ENCODE assay signal across 8 mouse cellular contexts in the genomic region with DNA sequence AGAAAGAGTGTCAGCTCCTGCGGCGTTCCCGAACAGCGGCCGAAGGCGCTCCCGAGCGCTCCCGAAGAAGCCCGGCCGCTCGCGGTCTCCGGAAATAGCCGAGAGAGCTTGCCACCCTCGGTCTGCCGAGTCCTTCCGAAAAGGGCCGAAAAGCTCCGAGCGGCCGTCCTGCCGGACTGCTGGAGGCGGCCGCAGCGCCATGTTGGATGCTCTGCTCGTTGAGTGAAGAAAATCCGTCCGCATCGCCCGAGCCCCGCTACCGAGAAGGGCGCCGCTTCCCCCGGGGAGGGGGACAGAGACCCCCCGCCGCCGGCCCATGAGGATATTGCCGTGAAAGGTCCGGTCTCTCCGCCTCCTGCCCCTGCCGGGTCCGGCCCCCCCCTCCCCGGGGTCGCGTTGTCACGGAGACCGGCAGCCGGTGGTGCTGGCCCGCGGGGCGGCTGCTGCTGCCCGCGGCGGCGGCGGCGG. TPM values are rescaled to one million over a fixed set of nuclear protein-coding genes. Genes with fewer than 3 reads are reported as not detected.
DNase-seq lines count a peak whose midpoint lies in the region; ATAC-seq lines count a peak whose summit lies in the region.

No protein-coding gene starts in this region.

- H3K27me3 ChIP-seq in forebrain, embryonic 10.5 days (ENCODE audit: poor library complexity, severe bottlenecking): peaks cover 29% of the 10 kb centered on the region
- H3K27me3 ChIP-seq in heart, embryonic 16.5 days (ENCODE audit: control insufficient read depth, insufficient read depth, low read length): 0 out of 2 replicates have a peak, but pooled peaks cover 2% of the 10 kb centered on the region
- H3K27me3 ChIP-seq in liver, embryonic 15.5 days: peaks cover 34% of the 10 kb centered on the region
- H3K27me3 ChIP-seq in neural tube, embryonic 12.5 days (replicated peaks): no peaks in the 10 kb centered on the region

- peak overlapping the region; percentile 93 for H3K9ac ChIP-seq in heart, embryonic 16.5 days (ENCODE audit: low read length)
- H3K9ac ChIP-seq in liver, embryonic 15.5 days: peak overlapping the region; percentile 90
- H3K9ac ChIP-seq in neural tube, embryonic 12.5 days: peak overlapping the region; percentile 99

- peak; percentile 93 for DNase-seq in c-Kit-positive CD71-negative TER-119-negative erythroid progenitor cells, embryonic 14.5 days (ENCODE audit: low read depth)
- DNase-seq in forebrain, embryonic 10.5 days (ENCODE audit: extremely low spot score, low spot score): peak; percentile 98
- peak; percentile 99 to 100 for DNase-seq in kidney, postnatal 36 days
- DNase-seq in telencephalon, adult 2 months (ENCODE audit: low read depth, low spot score): peak; percentile 88

- H3K4me1 ChIP-seq in forebrain, embryonic 10.5 days: peaks cover 56% of the 10 kb centered on the region
- H3K4me1 ChIP-seq in heart, embryonic 16.5 days (ENCODE audit: control insufficient read depth, insufficient read depth, low read length): peaks cover 20% of the 10 kb centered on the region
- H3K4me1 ChIP-seq in liver, embryonic 15.5 days (replicated peaks): peaks cover 32% of the 10 kb centered on the region
- peaks cover 35% of the 10 kb centered on the region for H3K4me1 ChIP-seq in neural tube, embryonic 12.5 days

- peak overlapping the region; percentile 72 for H3K4me2 ChIP-seq in heart, embryonic 16.5 days (ENCODE audit: low read depth, low read length)
- H3K4me2 ChIP-seq in liver, embryonic 15.5 days: peak overlapping the region; percentile 95
- peak overlapping the region; percentile 84 for H3K4me2 ChIP-seq in neural tube, embryonic 12.5 days (replicated peaks)

- H3K27ac ChIP-seq in forebrain, embryonic 10.5 days: peak overlapping the region; percentile 99
- peak overlapping the region; percentile 88 for H3K27ac ChIP-seq in heart, embryonic 16.5 days (ENCODE audit: low read length)
- H3K27ac ChIP-seq in liver, embryonic 15.5 days (replicated peaks): peak overlapping the region; percentile 83
- H3K27ac ChIP-seq in neural tube, embryonic 12.5 days: peak overlapping the region; percentile 86

- under 1% methylated on average over 56 of the region's 59 CpGs for whole genome bisulfite sequencing in forebrain, embryonic 10.5 days
- WGBS in heart, embryonic 16.5 days: under 1% methylated on average over 54 of the region's 59 CpGs
- WGBS in liver, embryonic 15.5 days (ENCODE audit: insufficient replicate concordance): under 1% methylated on average over 56 of the region's 59 CpGs
- under 1% methylated on average over 59 of the region's 59 CpGs for WGBS in neural tube, embryonic 12.5 days

- peak; percentile 90 for ATAC-seq in CD4-positive, CD25-positive, alpha-beta regulatory T cell, adult 4 months
- peak; percentile 95 for ATAC-seq in heart, embryonic 16.5 days (replicated peaks; ENCODE audit: extremely low read depth, insufficient read depth, low FRiP score)
- ATAC-seq in liver, embryonic 15.5 days (ENCODE audit: insufficient read depth): peak; percentile 91
- peak; percentile 92 for ATAC-seq in neural tube, embryonic 12.5 days (ENCODE audit: low FRiP score, low read depth)

- no peaks in the 10 kb centered on the region for H3K9me3 ChIP-seq in forebrain, embryonic 10.5 days
- 0 out of 2 replicates have a peak, but pooled peaks cover 2% of the 10 kb centered on the region for H3K9me3 ChIP-seq in heart, embryonic 16.5 days (replicated peaks; ENCODE audit: control insufficient read depth, low read length)
- no peaks in the 10 kb centered on the region for H3K9me3 ChIP-seq in liver, embryonic 15.5 days (replicated peaks)
- no peaks in the 10 kb centered on the region for H3K9me3 ChIP-seq in neural tube, embryonic 12.5 days

- peak overlapping the region; percentile 97 for H3K4me3 ChIP-seq in forebrain, embryonic 10.5 days
- H3K4me3 ChIP-seq in heart, embryonic 16.5 days (ENCODE audit: low read length): peak overlapping the region; percentile 84
- peak overlapping the region; percentile 90 for H3K4me3 ChIP-seq in liver, embryonic 15.5 days (replicated peaks)
- peak overlapping the region; percentile 91 for H3K4me3 ChIP-seq in neural tube, embryonic 12.5 days

- peaks cover 33% of the 10 kb centered on the region for H3K36me3 ChIP-seq in forebrain, embryonic 10.5 days (replicated peaks)
- H3K36me3 ChIP-seq in heart, embryonic 16.5 days (ENCODE audit: control insufficient read depth, insufficient read depth): peaks cover 8% of the 10 kb centered on the region
- peaks cover 11% of the 10 kb centered on the region for H3K36me3 ChIP-seq in liver, embryonic 15.5 days (replicated peaks)
- peaks cover 15% of the 10 kb centered on the region for H3K36me3 ChIP-seq in neural tube, embryonic 12.5 days

RNA-seq across cellular contexts. Expression of a gene that starts 0.5 kb away (rescaled TPM):
- polyA plus RNA-seq in CD4-positive, CD25-positive, alpha-beta regulatory T cell, adult 4 months (2017; shearing (Covaris generic)): 10 to 100 TPM; 42.5 to 49.0 TPM
- 36.5 and 37.2 TPM in 2 replicates for polyA plus RNA-seq in forebrain, embryonic 10.5 days (2016; fragmentation: Nextera tagmentation; extraction: Ambion mirVana)
- 18.9 and 20.3 TPM in 2 replicates for polyA plus RNA-seq in heart, embryonic 16.5 days (2015; fragmentation: Nextera tagmentation; extraction: Ambion mirVana)
- polyA plus RNA-seq in liver, embryonic 15.5 days (2015; fragmentation: Nextera tagmentation; extraction: Ambion mirVana): 6.3 and 8.5 TPM in 2 replicates
- polyA plus RNA-seq in neural tube, embryonic 12.5 days (2016; fragmentation: Nextera tagmentation; extraction: Ambion mirVana): 60.4 and 60.5 TPM in 2 replicates

Comparison
In these comparisons a context has a peak if more than half of its experiments do, and no peak if none do; other contexts are left out.
1. Peak in every context shown above with its lines: DNase-seq, ATAC-seq, H3K4me3 ChIP-seq and H3K27ac ChIP-seq.